Mouse (Mus musculus) liver, adult 2 months (tissue): ENCODE results near the gene Nmt1. TPM values are rescaled to one million over a fixed set of nuclear protein-coding genes. Genes with fewer than 3 reads are reported as not detected.
A peak's percentile ranks its signal among the peaks of the same experiment; 100 is the strongest.

Experiments used
- DNase-seq: peaks from one replicate; pipeline ENCODE4 v3.0.0-alpha.2; 2011; ENCODE audit warnings: low read depth, low spot score; ENCODE audit errors: extremely low read depth
- H3K27ac ChIP-seq: fragments of 200-500 bp; replicated peaks from 2 replicates; pipeline ENCODE4 v1.5.1; 2012; ENCODE audit warnings: low read depth, mild to moderate bottlenecking, control low read depth, inconsistent platforms, low read length; ENCODE audit not compliant: insufficient read depth
- H3K27me3 ChIP-seq: fragments of 200-500 bp; 2 replicates; pipeline ENCODE4 v1.6.1; 2012; ENCODE audit warnings: mild to moderate bottlenecking, moderate library complexity, low read length, inconsistent platforms; ENCODE audit not compliant: control insufficient read depth, insufficient read depth
- H3K36me3 ChIP-seq: fragments of 200-500 bp; 2 replicates; pipeline ENCODE4 v1.6.1; 2012; ENCODE audit warnings: low read length, inconsistent platforms; ENCODE audit not compliant: control insufficient read depth, insufficient read depth
- H3K4me1 ChIP-seq: fragments of 200-500 bp; 2 replicates; pipeline ENCODE4 v1.6.1; 2011; ENCODE audit warnings: low read length; ENCODE audit not compliant: control insufficient read depth, insufficient read depth
- H3K4me3 ChIP-seq: fragments of 200-500 bp; 2 replicates; pipeline ENCODE4 v1.5.1; 2011; ENCODE audit warnings: low read depth, mild to moderate bottlenecking, control low read depth, low read length, moderate library complexity; ENCODE audit not compliant: insufficient read depth
- H3K79me2 ChIP-seq: fragments of 200-500 bp; 2 replicates; pipeline ENCODE4 v1.6.1; 2012; ENCODE audit warnings: inconsistent platforms, mild to moderate bottlenecking, low read length, moderate library complexity; ENCODE audit not compliant: control insufficient read depth, insufficient read depth
- H3K9ac ChIP-seq: fragments of 200-500 bp; 2 replicates; pipeline ENCODE4 v1.6.1; 2012; ENCODE audit warnings: low read depth, mild to moderate bottlenecking, control low read depth, inconsistent platforms, low read length
- CTCF ChIP-seq: fragments of 200-500 bp; IDR thresholded peaks from 2 replicates; pipeline ENCODE4 v1.5.1; 2011; ENCODE audit warnings: low read depth, low read length, control low read depth
- POLR2A ChIP-seq: fragments of 200-500 bp; IDR thresholded peaks from 2 replicates; pipeline ENCODE4 v1.6.1; 2011; ENCODE audit warnings: low read length, control low read depth; ENCODE audit not compliant: insufficient read depth; ENCODE audit errors: extremely low read depth
- WGBS: fragments of 180-500 bp; shearing (Covaris S2); methylation state at CpG from one replicate; pipeline ENCODE4 v1.1.7; 2018; 5-methylcytosine and 5-hydroxymethylcytosine counted together
- polyA plus RNA-seq: library from polyadenylated mRNA; depleted of rRNA; stranded (reverse); fragments of >200 nt; gene quantifications from 2 replicates; pipeline ENCODE4 v1.2.3, GENCODE M21; 2012
- total RNA-seq: library from RNA; depleted of rRNA; stranded (reverse); fragments of >200 nt; gene quantifications from 2 replicates; pipeline ENCODE4 v1.2.3, GENCODE M21; 2014

The Nmt1 gene
- total and polyA plus RNA-seq, 2 experiments: 16.8 to 34.1 TPM

DNA sequence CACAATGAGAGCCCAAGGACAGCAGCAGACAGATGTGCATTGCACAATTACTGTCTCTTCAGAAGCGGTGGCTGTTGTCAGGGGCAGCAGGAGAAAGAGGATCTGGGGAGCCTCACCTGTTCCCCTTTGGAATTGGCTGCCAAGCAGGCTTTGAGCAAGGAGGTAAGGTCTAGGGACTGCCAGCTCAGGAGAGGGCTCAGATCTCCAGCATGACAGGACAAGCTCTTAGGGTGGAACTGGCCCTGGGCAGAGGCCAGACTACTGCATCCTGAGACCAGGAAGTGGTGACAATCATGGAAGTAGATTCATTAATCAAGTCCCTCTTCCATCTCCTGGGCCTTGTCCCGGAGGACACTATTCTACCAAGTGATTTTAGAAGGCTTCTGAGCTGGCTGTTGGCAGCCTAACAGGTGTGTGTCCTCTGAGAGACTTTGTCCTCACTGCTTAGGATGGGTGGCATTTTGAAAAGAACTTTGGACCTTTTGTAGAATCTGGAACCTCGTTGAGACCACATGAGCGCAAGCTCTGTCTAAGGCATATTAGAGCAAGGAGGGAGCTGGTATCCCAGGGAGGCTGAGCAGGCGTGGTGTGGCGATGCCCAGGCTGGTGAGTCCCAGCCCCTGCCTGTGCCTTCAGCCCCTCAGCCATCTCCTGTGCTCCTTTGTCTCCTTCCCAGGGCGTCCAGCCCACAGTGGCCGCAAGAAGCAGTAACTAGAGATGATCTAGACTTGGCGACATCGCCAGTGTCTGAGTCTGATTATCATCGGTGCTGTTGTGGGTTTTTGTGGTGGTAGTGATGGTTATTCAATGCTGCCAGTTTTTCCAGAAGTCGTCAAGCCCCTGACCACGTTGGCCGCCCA is 38.4 kb downstream of the Nmt1 start:
- no peaks in the 10 kb centered on the region for H3K27me3 ChIP-seq
- H3K9ac ChIP-seq: no peak overlapping the region
- WGBS: 80% methylated on average over 14 of the region's 14 CpGs

GRCm38 (mm10) chr11:103067051-103067361 is 39.0 kb downstream of the Nmt1 start:
- Histone ChIP-seq H3K4me3 (no peak overlapping the region), H3K27ac (no peak overlapping the region), H3K27me3 (no peaks in the 10 kb centered on the region), H3K79me2 (no peaks in the 10 kb centered on the region), H3K36me3 (peaks cover 47% of the 10 kb centered on the region), H3K4me1 (peaks cover 7% of the 10 kb centered on the region; the same call in 1 of the 2 replicates), H3K9ac (no peak overlapping the region)
- TF ChIP-seq CTCF (no peak), POLR2A (no peak)
- DNase-seq: no peak
- WGBS: 94% methylated on average over 6 of the region's 6 CpGs

More for the DNA sequence above, 38.4 kb downstream of the Nmt1 start:
- peak; percentile 51 for DNase-seq
- no peak overlapping the region for H3K27ac ChIP-seq
- no peaks in the 10 kb centered on the region for H3K79me2 ChIP-seq
- peaks cover 7% of the 10 kb centered on the region; the same call in 1 of the 2 replicates for H3K4me1 ChIP-seq
- H3K36me3 ChIP-seq: peaks cover 52% of the 10 kb centered on the region
- H3K4me3 ChIP-seq: no peak overlapping the region
- TF ChIP-seq CTCF: no peak
- no peak for TF ChIP-seq POLR2A

GRCm38 (mm10) chr11:103067457-103068001 is 39.5 kb downstream of the Nmt1 start:
- Histone ChIP-seq H3K27ac (no peak overlapping the region; the same call in 1 of the 2 replicates), H3K27me3 (no peaks in the 10 kb centered on the region), H3K4me1 (peaks cover 7% of the 10 kb centered on the region; the same call in 1 of the 2 replicates), H3K9ac (no peak overlapping the region), H3K36me3 (peaks cover 45% of the 10 kb centered on the region), H3K79me2 (no peaks in the 10 kb centered on the region), H3K4me3 (no peak overlapping the region)
- peak; percentile 12 for DNase-seq
- 63% methylated on average over 8 of the region's 8 CpGs for WGBS
- TF ChIP-seq POLR2A (no peak), CTCF (no peak)

- TF ChIP-seq POLR2A (no peak), CTCF (no peak)
- Histone ChIP-seq H3K9ac (no peak overlapping the region), H3K27me3 (no peaks in the 10 kb centered on the region), H3K4me1 (peaks cover 7% of the 10 kb centered on the region; the same call in 1 of the 2 replicates), H3K27ac (no peak overlapping the region; the same call in 1 of the 2 replicates), H3K79me2 (no peaks in the 10 kb centered on the region), H3K36me3 (peaks cover 40% of the 10 kb centered on the region), H3K4me3 (no peak overlapping the region)
- 91% methylated on average over 4 of the region's 4 CpGs for WGBS
- no peak for DNase-seq
Observed at GRCm38 (mm10) chr11:103068272-103068671, 40.3 kb downstream of the Nmt1 start.

DNA sequence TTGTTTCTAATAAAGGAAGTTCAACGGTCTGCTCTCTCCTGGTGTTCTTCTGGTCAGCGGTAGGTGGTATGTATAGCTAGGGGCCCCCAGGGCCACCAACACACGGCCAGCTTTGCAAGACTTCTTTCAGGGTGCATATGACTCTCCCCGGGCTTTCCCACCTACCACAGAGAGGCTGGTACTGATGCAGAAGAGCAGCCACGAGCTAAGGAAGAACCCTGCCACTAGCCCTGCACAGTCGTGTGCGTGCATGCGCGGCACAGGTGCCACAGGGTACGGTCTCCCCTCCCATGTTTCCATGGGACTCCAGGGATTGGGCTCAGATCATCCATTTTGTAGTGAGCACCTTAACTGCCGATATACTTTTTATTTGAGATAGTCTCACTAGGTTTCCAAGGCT is 40.9 kb downstream of the Nmt1 start:
- Histone ChIP-seq H3K36me3 (peaks cover 35% of the 10 kb centered on the region), H3K9ac (no peak overlapping the region), H3K4me3 (no peak overlapping the region), H3K79me2 (no peaks in the 10 kb centered on the region), H3K4me1 (peaks cover 7% of the 10 kb centered on the region; the same call in 1 of the 2 replicates), H3K27ac (no peak overlapping the region), H3K27me3 (no peaks in the 10 kb centered on the region)
- WGBS: 97% methylated on average over 11 of the region's 11 CpGs
- no peak for DNase-seq
- TF ChIP-seq POLR2A (no peak), CTCF (no peak)

- 98% methylated on average over 2 of the region's 2 CpGs for WGBS
- Histone ChIP-seq H3K9ac (no peak overlapping the region), H3K27me3 (no peaks in the 10 kb centered on the region), H3K79me2 (no peaks in the 10 kb centered on the region), H3K4me3 (no peak overlapping the region), H3K27ac (no peak overlapping the region), H3K36me3 (peaks cover 29% of the 10 kb centered on the region), H3K4me1 (peaks cover 7% of the 10 kb centered on the region; the same call in 1 of the 2 replicates)
- TF ChIP-seq CTCF: no peak
- no peak for TF ChIP-seq POLR2A
- no peak for DNase-seq
Observed at GRCm38 (mm10) chr11:103069731-103070130, 41.7 kb downstream of the Nmt1 start.
